Mouse (Mus musculus) bone marrow macrophage, adult 2 months (primary cell): ENCODE measurements around the gene Col6a2.

Experiments used
- CTCF ChIP-seq: IDR thresholded peaks from 2 replicates; pipeline ENCODE4 v1.5.1; 2012; ENCODE audit warnings: low read depth, mild to moderate bottlenecking, low read length, moderate library complexity
- POLR2A ChIP-seq: IDR thresholded peaks from 2 replicates; pipeline ENCODE4 v1.6.1; 2012; ENCODE audit warnings: mild to moderate bottlenecking, low read depth, low read length, borderline replicate concordance

DNA sequence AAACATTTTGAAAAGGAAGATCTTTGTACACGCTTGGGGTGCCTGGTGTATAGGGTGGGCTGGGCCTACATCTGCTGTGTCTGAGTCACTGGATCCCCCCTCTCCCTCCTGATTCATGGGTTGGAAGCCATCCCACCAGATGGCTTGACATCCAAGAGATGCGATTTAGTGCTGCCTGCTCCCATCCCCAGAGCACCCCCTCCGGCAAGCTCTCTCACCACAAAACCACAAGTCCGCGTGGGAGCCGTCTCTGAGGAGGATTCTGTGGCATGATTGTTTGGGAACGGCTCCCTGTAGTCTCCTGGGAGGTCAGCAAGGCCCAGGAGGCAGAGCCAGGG, 45.5 kb upstream of the Col6a2 start:
- TF ChIP-seq CTCF (no peak), POLR2A (no peak)
